Mouse (Mus musculus) hindbrain, embryonic 13.5 days (tissue): Measurements from ENCODE around the gene Fam221b. TPM values are rescaled to one million over a fixed set of nuclear protein-coding genes. Genes with fewer than 3 reads are reported as not detected.

ENCODE experiments used
- ATAC-seq: fragments of 200-750 bp; cut with Nextera tagmentation; 2 replicates; pipeline ENCODE4 v1.8.0; 2017; ENCODE audit warnings: moderate TSS enrichment; ENCODE audit not compliant: low FRiP score
- H3K27ac ChIP-seq: fragments of 300-500 bp; sonication (generic); 2 replicates; pipeline ENCODE4 v1.5.1; 2015; ENCODE audit warnings: inconsistent platforms, mild to moderate bottlenecking, moderate library complexity
- H3K27me3 ChIP-seq: fragments of 300-500 bp; sonication (generic); 2 replicates; pipeline ENCODE4 v1.6.1; 2015; ENCODE audit warnings: mild to moderate bottlenecking, inconsistent platforms
- H3K36me3 ChIP-seq: fragments of 300-500 bp; sonication (generic); 2 replicates; pipeline ENCODE4 v1.6.1; 2015; ENCODE audit warnings: mild to moderate bottlenecking, inconsistent platforms
- H3K4me1 ChIP-seq: fragments of 300-500 bp; sonication (generic); replicated peaks from 2 replicates; pipeline ENCODE4 v1.6.1; 2015; ENCODE audit warnings: inconsistent platforms
- H3K4me2 ChIP-seq: fragments of 300-500 bp; sonication (generic); 2 replicates; pipeline ENCODE4 v1.6.1; 2015; ENCODE audit warnings: inconsistent platforms, mild to moderate bottlenecking, moderate library complexity
- H3K4me3 ChIP-seq: fragments of 300-500 bp; sonication (generic); 2 replicates; pipeline ENCODE4 v1.5.1; 2015; ENCODE audit warnings: mild to moderate bottlenecking, inconsistent platforms
- H3K9ac ChIP-seq: fragments of 300-500 bp; sonication (generic); 2 replicates; pipeline ENCODE4 v1.6.1; 2015; ENCODE audit warnings: mild to moderate bottlenecking, inconsistent platforms
- H3K9me3 ChIP-seq: fragments of 300-500 bp; sonication (generic); 2 replicates; pipeline ENCODE4 v1.6.1; 2016; ENCODE audit warnings: inconsistent platforms
- WGBS: fragments of 180-500 bp; shearing (Covaris S2); methylation state at CpG from one replicate; pipeline ENCODE4 v1.1.7; 2015; 5-methylcytosine and 5-hydroxymethylcytosine counted together
- polyA plus RNA-seq: library from polyadenylated mRNA; unstranded; fragments of >200 nt; fragmentation: Nextera tagmentation; extraction: Ambion mirVana; gene quantifications from 2 replicates; pipeline ENCODE4 v1.2.1, GENCODE M21; 2015

The Fam221b gene
- polyA plus RNA-seq, result 2.3 and 2.8 TPM in 2 replicates

DNA sequence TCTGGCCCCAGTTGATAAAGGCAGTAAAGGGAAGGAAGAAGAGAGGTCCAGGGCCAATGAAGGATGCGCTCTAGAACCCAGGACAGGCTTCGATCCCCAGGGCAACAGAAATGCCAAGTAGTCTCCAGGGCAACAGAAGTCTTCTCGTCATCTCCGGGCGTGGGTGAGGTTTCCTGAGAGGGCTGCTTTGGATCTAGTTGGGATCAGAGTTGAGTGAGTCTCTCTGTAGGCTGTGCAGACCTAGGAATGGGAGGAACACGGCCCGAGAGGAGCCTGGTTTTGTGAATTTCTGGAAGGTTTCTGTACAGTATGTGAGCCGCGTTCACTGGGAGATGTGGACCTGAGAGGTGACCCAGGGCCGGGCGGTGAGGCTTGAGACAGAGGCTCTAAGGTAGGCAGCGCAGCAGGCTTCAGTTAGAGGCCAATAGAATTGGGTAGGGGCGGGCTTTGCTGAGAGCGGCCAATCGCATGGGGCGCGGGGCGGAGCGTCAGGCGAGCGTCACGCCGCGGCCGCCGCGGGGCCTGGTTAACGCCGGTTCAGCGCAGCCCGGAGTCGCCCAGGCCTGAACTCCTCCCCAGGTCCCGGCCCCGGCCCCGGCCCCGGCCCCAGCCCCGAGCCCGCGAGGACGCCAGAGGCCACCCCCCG, at the start of gene Fam221b, which contains the start of gene Tmem8b:
Fam221b (minus strand) TSS at position 364 of the 646 bp plus-strand sequence.
Tmem8b (plus strand) TSS at position 190 of the 646 bp plus-strand sequence.
- peak within 1 kb of the TSS; percentile 83 for H3K27ac ChIP-seq
- peak within 1 kb of the TSS; percentile 97 for H3K9ac ChIP-seq
- H3K9me3 ChIP-seq, result no peaks in the 10 kb centered on the region
- H3K4me2 ChIP-seq, result peak within 1 kb of the TSS; percentile 65
- H3K4me1 ChIP-seq, result peaks cover 45% of the 10 kb centered on the region
- H3K27me3 ChIP-seq, result peaks cover 32% of the 10 kb centered on the region
- H3K4me3 ChIP-seq, result peak within 1 kb of the TSS; percentile 85
- peak; percentile 95 for ATAC-seq
- 2% methylated on average over 37 of the region's 41 CpGs for WGBS
- no peaks in the 10 kb centered on the region for H3K36me3 ChIP-seq

GRCm38 (mm10) chr4:43713652-43714219, 44.8 kb upstream of the Fam221b start:
- Histone ChIP-seq H3K4me3 (no peak overlapping the region), H3K4me2 (no peak overlapping the region), H3K9me3 (no peaks in the 10 kb centered on the region), H3K27me3 (peaks cover 3% of the 10 kb centered on the region; the same call in 1 of the 2 replicates), H3K27ac (no peak overlapping the region), H3K9ac (no peak overlapping the region), H3K4me1 (peaks cover 4% of the 10 kb centered on the region; the same call in 1 of the 2 replicates), H3K36me3 (no peaks in the 10 kb centered on the region)
- WGBS, result 42% methylated on average over 7 of the region's 7 CpGs
- ATAC-seq, result no peak

GRCm38 (mm10) chr4:43711821-43712220, 42.9 kb upstream of the Fam221b start:
- Histone ChIP-seq H3K4me3 (no peak overlapping the region), H3K9ac (no peak overlapping the region), H3K36me3 (no peaks in the 10 kb centered on the region), H3K27me3 (peaks cover 3% of the 10 kb centered on the region; the same call in 1 of the 2 replicates), H3K4me1 (peaks cover 4% of the 10 kb centered on the region), H3K9me3 (no peaks in the 10 kb centered on the region), H3K27ac (no peak overlapping the region), H3K4me2 (no peak overlapping the region)
- 1% methylated on average over 2 of the region's 2 CpGs for WGBS
- ATAC-seq, result no peak

DNA sequence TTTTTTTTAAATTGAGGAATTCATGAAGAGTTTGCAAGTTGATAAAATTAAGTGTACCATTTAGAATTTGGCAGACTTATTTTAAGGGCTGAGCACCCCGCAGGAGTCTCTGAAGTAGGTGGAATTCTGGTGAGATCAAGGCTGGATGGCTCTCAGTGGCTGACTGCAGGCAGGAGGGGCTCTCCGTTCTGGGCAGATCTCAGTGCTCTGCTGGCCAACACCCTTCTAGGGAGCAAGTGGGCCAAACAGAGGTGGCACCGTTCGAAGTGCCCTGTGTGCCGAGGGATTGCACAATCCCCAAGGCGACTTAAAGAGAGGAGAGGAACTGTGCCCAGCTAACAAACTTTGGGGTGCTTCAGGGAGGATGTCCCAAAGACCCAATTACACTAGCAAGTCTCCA, 40.9 kb upstream of the Fam221b start, which contains the start of gene Olfr71:
Olfr71 (minus strand) TSS at position 387 of the 400 bp plus-strand sequence.
- H3K27ac ChIP-seq, result no peak within 1 kb of the TSS
- H3K36me3 ChIP-seq, result no peaks in the 10 kb centered on the region
- 84% methylated on average over 6 of the region's 6 CpGs for WGBS
- no peak within 1 kb of the TSS for H3K4me3 ChIP-seq
- H3K4me1 ChIP-seq, result peaks cover 4% of the 10 kb centered on the region
- no peak within 1 kb of the TSS for H3K9ac ChIP-seq
- H3K27me3 ChIP-seq, result peaks cover 8% of the 10 kb centered on the region; the same call in 1 of the 2 replicates
- ATAC-seq, result no peak
- no peak within 1 kb of the TSS for H3K4me2 ChIP-seq
- H3K9me3 ChIP-seq, result no peaks in the 10 kb centered on the region

DNA sequence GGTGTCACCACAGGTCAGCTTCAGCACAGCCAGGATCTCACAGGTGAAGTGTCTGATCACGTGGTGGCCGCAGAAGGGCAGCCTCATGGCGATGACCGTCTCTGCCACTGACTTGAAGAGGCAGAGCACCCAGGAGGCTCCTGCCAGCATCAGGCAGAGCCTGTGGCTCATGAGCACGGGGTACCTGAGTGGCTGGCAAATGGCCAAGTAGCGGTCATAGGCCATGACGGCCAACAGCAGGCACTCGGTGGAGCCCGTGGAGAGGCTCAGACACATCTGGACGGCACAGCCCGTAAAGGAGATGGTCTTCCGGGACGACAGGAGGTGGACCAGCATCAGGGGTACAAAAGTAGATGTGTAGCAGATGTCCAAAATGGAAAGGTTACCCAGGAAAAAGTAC, 37.0 kb upstream of the Fam221b start:
- no peak overlapping the region for H3K27ac ChIP-seq
- H3K4me2 ChIP-seq, result no peak overlapping the region
- WGBS, result 85% methylated on average over 13 of the region's 13 CpGs
- no peak for ATAC-seq
- H3K9me3 ChIP-seq, result no peaks in the 10 kb centered on the region
- H3K27me3 ChIP-seq, result peaks cover 5% of the 10 kb centered on the region; the same call in 1 of the 2 replicates
- no peaks in the 10 kb centered on the region for H3K36me3 ChIP-seq
- no peak overlapping the region for H3K4me3 ChIP-seq
- H3K9ac ChIP-seq, result no peak overlapping the region
- H3K4me1 ChIP-seq, result no peaks in the 10 kb centered on the region; the same call in 1 of the 2 replicates

DNA sequence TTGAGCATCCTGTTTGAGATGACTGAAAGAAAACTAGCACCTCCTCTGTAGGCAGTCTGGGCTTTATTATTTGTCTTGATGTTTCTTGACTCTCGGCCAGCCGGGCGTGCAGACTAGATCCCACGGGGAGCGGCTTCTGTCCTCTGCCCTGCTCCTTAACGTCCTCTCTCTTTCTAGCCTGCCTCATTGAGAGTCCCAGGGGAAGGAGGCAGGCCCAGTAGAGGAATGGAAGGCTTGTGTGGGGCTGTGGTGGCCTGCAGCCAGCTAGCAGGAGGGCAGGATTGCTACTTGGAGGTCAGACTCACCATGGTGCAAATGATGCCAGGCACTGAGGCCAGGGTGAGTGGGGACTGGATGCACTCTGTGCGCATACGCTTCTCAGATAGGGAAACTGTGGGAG, 34.9 kb upstream of the Fam221b start:
- Histone ChIP-seq H3K4me1 (no peaks in the 10 kb centered on the region; the same call in 1 of the 2 replicates), H3K27ac (no peak overlapping the region), H3K4me3 (no peak overlapping the region), H3K27me3 (peaks cover 5% of the 10 kb centered on the region; the same call in 1 of the 2 replicates), H3K36me3 (no peaks in the 10 kb centered on the region), H3K9me3 (no peaks in the 10 kb centered on the region), H3K9ac (no peak overlapping the region), H3K4me2 (no peak overlapping the region)
- ATAC-seq, result no peak
- 65% methylated on average over 8 of the region's 8 CpGs for WGBS

GRCm38 (mm10) chr4:43703439-43703838, 34.5 kb upstream of the Fam221b start:
- WGBS, result 80% methylated on average over 6 of the region's 6 CpGs
- no peak overlapping the region for H3K4me2 ChIP-seq
- H3K27me3 ChIP-seq, result peaks cover 5% of the 10 kb centered on the region; the same call in 1 of the 2 replicates
- no peak for ATAC-seq
- H3K27ac ChIP-seq, result no peak overlapping the region
- H3K4me3 ChIP-seq, result no peak overlapping the region
- no peak overlapping the region for H3K9ac ChIP-seq
- no peaks in the 10 kb centered on the region for H3K9me3 ChIP-seq
- no peaks in the 10 kb centered on the region; the same call in 1 of the 2 replicates for H3K4me1 ChIP-seq
- H3K36me3 ChIP-seq, result no peaks in the 10 kb centered on the region

DNA sequence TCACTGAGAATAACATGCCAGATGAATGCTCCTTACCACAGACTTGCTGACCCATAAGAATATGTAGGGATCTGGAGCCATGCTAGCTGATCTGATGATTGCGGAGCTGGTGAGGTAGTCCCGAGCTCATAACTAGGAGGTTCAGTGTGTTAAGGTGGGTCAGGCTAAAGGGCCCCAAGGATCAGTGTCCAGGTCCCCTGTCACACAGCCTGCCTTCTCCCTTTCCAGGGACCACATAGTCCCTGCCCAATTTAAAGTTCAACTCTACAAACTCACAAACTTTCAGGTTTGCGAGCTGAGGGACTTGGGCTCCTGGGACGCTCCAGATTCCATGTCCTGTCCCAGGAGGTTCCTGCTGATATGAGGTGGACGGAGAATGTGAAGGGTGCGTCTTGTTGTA, 31.8 kb upstream of the Fam221b start, which contains the start of gene Olfr70:
Olfr70 (minus strand) TSS at position 101 of the 400 bp plus-strand sequence.
- 0 out of 2 replicates have a peak, but pooled peaks cover under 1% of the 10 kb centered on the region for H3K27me3 ChIP-seq
- no peak for ATAC-seq
- 93% methylated on average over 6 of the region's 6 CpGs for WGBS

GRCm38 (mm10) chr4:43696561-43696960, 27.6 kb upstream of the Fam221b start:
- 90% methylated on average over 13 of the region's 13 CpGs for WGBS
- Histone ChIP-seq H3K36me3 (peaks cover 6% of the 10 kb centered on the region; the same call in 1 of the 2 replicates), H3K27ac (no peak overlapping the region), H3K4me3 (no peak overlapping the region), H3K9me3 (no peaks in the 10 kb centered on the region), H3K9ac (no peak overlapping the region), H3K27me3 (no peaks in the 10 kb centered on the region), H3K4me2 (no peak overlapping the region), H3K4me1 (no peaks in the 10 kb centered on the region; the same call in 1 of the 2 replicates)
- ATAC-seq, result no peak

More for the DNA sequence above, 31.8 kb upstream of the Fam221b start, which contains the start of gene Olfr70:
- Histone ChIP-seq H3K9ac (no peak within 1 kb of the TSS), H3K9me3 (no peaks in the 10 kb centered on the region), H3K36me3 (no peaks in the 10 kb centered on the region), H3K4me1 (no peaks in the 10 kb centered on the region; the same call in 1 of the 2 replicates), H3K4me3 (no peak within 1 kb of the TSS), H3K27ac (no peak within 1 kb of the TSS), H3K4me2 (no peak within 1 kb of the TSS)

- Histone ChIP-seq H3K27ac (no peak overlapping the region), H3K4me1 (no peaks in the 10 kb centered on the region; the same call in 1 of the 2 replicates), H3K36me3 (peaks cover 16% of the 10 kb centered on the region), H3K4me3 (no peak overlapping the region), H3K4me2 (no peak overlapping the region), H3K9me3 (no peaks in the 10 kb centered on the region), H3K27me3 (no peaks in the 10 kb centered on the region), H3K9ac (no peak overlapping the region)
- no peak for ATAC-seq
- 34% methylated on average over 9 of the region's 9 CpGs for WGBS
These were observed 26.3 kb upstream of the Fam221b start for GRCm38 (mm10) chr4:43695249-43695671.

DNA sequence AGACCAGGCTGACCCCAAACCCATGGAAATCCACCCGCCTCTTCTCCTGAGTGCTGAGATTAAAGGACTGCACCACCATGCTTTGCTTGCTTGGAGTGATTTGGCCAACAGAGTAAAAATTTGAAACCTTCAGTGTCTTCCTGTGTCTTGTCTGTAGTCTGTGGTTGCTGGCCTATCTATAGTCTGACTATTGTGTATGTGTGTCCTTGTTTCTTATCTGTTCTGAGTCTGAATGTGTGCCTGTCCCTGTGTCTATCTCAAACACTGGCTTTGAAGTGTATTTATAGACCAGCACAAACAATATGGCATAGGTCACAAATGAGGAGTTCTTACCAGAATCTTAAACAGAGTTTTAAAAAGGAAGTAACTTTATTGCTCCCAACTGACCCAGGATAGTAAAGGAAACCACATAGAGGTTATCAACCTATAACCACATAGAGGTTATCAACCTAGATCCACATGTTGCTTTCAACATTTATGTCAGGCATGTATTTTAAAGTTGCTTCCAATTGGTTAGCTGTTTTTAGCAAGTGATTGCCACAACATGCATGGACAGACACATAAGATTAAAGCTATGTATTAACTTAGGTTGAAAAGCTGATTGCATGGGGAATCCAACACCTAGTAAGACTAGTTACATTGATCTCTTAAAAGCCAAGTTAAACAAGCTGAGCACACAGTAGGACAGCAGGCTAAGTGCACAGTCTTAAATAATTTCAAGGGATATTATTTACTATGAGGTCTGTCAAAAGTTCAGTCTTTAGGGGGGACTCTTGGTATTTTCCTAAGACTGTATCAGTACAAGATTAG, 25.7 kb upstream of the Fam221b start:
- 79% methylated on average over 1 of the region's 1 CpGs for WGBS
- no peak overlapping the region for H3K4me3 ChIP-seq
- H3K27ac ChIP-seq, result no peak overlapping the region

More for the DNA sequence above, 25.7 kb upstream of the Fam221b start:
- no peak for ATAC-seq
- Histone ChIP-seq H3K4me2 (no peak overlapping the region), H3K36me3 (peaks cover 22% of the 10 kb centered on the region), H3K9ac (no peak overlapping the region), H3K27me3 (no peaks in the 10 kb centered on the region), H3K4me1 (no peaks in the 10 kb centered on the region; the same call in 1 of the 2 replicates), H3K9me3 (no peaks in the 10 kb centered on the region)
